Mouse (Mus musculus) CD4-positive, CD25-positive, alpha-beta regulatory T cell, adult 9 weeks (primary cell): ENCODE results near the gene Gm5941. TPM values are rescaled to one million over a fixed set of nuclear protein-coding genes. Genes with fewer than 3 reads are reported as not detected.

Experiments used
- polyA plus RNA-seq: library from polyadenylated mRNA; unstranded; fragments of 100-300 nt; shearing (Covaris generic); gene quantifications from one replicate; pipeline ENCODE4 v1.2.1, GENCODE M21; 2017

Gene Gm5941
- not detected for polyA plus RNA-seq

DNA sequence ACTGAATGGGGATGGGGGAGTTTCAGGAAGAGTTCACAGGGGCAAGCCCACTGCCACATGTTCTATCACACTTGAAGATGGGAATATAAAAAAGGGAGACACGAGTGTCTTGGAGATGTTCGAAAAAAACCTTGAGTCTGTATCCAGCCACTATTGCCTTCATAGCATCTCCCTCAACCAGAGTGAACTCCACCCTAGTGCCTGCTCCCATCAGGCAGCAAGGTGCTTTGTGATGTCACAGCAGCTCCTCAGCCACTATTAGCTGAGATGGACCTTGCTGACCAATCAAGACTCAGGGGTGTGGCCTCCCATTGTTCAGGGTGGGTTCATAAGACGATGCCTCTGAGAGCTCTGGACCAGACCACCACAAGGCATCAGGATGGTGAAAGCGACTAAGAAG lies at the start of gene Gm5941:
TSS of gene Gm5941 (plus strand) at position 301 of the 400 bp plus-strand sequence.

Other genes starting within 250 kb of the Gm5941 start
- not detected for gene Mageb18, start 109.6 kb downstream of the Gm5941 start, polyA plus RNA-seq